ENCODE assay signal across 14 mouse cellular contexts in genomic region chr14:68433326-68433725, GRCm38 (mm10).
"Had no signal": no experiment of that assay in that cellular context is flagged by ENCODE, and none has a peak within 500 bp of the region (broad histone marks: within the 10 kb centered on the region; RNA-seq: fewer than 3 reads in every experiment).

No protein-coding gene starts in this region.

- H3K27me3 ChIP-seq: liver, embryonic 13.5 days had no signal

- H3K9me3 ChIP-seq: liver, embryonic 13.5 days had no signal

- H3K4me3 ChIP-seq: layer of hippocampus, adult 2 months; left cerebral cortex, adult 2 months; liver, embryonic 13.5 days had no signal

- H3K4me1 ChIP-seq: liver, embryonic 13.5 days had no signal

- H3K9ac ChIP-seq: liver, embryonic 13.5 days had no signal

- DNase-seq: kidney, adult 2 months; kidney, postnatal 25 days; layer of hippocampus, adult 9-11 months; liver, embryonic 13.5 days; lung, adult 2 months; lung, postnatal 14 days; lung, postnatal 4 days; thymus, postnatal 25 days had no signal

- H3K27ac ChIP-seq: kidney, postnatal 0 days; layer of hippocampus, adult 2 months; left cerebral cortex, adult 2 months; liver, embryonic 13.5 days; stomach, postnatal 0 days had no signal

- H3K4me2 ChIP-seq: liver, embryonic 13.5 days; midbrain, embryonic 11.5 days had no signal

- ATAC-seq: intestine, postnatal 0 days had no signal

- H3K36me3 ChIP-seq: liver, embryonic 13.5 days had no signal
